Mouse (Mus musculus): Measurements from ENCODE around the gene Polr2h.

GRCm38 (mm10) chr16:20672500-20672902, 45.0 kb upstream of the Polr2h start:
- peak in 1 of 3 experiments; percentile 27 for TF ChIP-seq MYOD1 (IDR thresholded peaks at IDR 0.05; ENCODE audit: control insufficient read depth in 1 of 3, insufficient read length in 2 of 3, low read depth in 2 of 3)
- peak; percentile 91 for TF ChIP-seq POLR2A (IDR thresholded peaks at IDR 0.05; ENCODE audit: insufficient read length, low read depth)
- peak; percentile 99 for TF ChIP-seq USF1 (IDR thresholded peaks at IDR 0.05; ENCODE audit: low read depth)

Data from myocyte (in vitro differentiated cells).